Mouse (Mus musculus) ovary, postnatal 36 days (tissue): ENCODE results near the gene Klhl24.
"Not testable (repeated sequence)": the region's sequence is repeated elsewhere in the genome, so short reads cannot be mapped to it uniquely, and the experiment has no call there.

Experiments used
- DNase-seq: peaks from one replicate; pipeline ENCODE4 v3.0.0; 2022; ENCODE audit warnings: low spot score, mixed read lengths

Gene Klhl24

DNA sequence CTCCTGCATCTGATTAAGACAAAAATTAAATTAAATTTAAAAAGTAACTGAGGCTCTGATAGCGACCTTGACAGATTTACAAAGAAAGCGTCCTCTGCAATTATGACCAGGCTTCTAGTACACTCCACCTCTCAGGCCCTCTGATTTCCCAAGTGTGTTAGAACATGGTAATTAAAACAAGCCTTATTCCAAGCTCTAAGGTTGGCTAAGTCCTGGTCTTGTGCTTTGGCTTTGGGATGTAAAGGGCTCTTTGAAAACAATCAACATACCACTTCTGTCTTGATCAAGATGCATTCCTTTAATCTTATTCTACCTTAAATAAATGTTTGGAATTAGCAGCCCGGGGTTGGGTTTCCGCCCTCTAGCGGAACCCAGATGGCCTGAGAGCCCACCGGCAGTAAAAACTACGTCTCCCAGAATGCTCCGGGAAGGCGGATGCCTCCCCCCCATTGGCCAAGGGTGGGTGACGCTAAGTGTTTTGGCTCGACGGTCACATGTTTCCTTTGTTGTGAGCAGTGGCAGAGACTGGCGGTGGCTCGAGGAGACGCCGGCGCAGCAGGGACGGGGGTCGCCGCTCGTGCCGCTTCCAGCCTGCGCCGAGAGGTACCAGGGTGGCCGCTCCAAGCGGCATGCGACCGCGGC lies at the start of gene Klhl24:
Klhl24 (plus strand) TSS at position 474 of the 642 bp plus-strand sequence.
- DNase-seq, result peak; percentile 88

DNA sequence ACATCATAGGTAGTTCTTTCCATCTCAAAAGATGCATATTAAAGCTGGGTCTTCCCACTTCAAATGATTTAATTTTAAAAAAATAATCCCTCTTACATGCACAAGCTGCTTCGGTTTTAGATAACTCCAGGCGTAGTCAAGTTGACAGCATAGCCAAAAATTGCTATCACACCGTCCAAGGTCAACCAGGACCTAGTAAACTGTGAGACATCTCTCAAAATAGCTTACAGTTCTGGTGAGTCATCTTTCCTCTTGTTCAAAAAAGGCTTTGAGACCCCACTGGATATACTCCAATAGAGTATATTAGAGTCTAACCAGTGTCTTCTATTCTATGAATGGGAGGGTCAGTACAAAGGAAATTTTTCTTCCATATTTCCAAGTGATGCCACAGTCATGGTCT lies 44.7 kb upstream of the Klhl24 start:
- DNase-seq, result no peak

DNA sequence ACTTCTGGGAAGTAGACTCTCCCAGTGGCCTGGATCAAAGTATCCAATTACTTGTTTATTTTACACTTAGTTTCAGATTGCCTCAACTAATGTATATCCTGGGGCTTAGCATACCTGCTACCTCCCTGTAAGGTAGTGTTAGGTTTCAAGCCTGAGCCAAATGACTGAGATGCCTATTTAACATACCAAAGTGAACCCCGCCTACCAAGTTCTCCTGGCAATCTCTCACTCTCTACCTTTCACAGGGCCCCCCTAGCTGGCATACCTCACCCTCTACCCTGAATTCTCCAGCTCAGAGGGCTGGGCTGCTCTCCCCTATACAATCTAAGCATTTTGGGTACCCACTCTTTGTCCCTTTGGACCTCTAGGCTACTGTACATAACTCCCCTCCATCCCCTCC lies 24.6 kb upstream of the Klhl24 start:
- no peak for DNase-seq

DNA sequence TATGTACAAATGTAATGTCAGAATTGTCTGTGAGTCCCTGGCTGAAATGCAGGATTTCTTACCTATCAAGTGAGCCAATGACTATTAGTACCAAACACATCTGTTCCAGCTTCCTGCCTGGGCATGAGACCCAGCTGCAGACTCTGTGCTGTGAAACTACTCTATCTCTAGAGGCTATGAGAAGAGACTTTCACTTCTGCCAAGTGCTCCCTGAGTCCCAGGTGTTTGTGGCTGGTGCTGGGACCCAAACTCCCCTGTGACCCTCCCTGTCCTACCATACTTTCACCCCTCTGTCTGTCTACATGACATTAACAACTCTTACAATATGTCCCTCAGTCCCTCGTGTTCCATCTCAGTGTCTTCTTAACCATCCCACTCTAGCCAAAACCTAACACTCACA lies 20.7 kb upstream of the Klhl24 start:
- DNase-seq, result no peak

DNA sequence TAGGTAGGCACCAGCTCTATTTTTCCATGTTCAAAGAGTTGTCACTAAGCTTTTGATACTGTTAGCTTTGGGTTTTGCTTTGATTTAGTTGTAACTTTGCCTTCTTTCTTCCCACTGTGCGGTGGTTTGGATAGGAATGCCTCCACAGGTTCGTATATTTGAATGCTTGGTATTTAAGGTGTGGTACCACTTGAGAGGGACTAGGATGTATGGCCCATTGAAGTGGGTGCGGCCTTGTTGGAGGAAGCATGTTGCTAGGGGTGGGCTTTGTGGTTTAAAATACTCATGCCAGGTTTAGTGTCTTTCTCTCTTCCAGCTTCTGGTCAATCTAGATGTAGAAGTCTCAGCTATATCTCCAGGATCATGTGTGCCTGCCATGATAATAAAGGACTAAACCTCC lies 17.1 kb upstream of the Klhl24 start:
- no peak for DNase-seq

DNA sequence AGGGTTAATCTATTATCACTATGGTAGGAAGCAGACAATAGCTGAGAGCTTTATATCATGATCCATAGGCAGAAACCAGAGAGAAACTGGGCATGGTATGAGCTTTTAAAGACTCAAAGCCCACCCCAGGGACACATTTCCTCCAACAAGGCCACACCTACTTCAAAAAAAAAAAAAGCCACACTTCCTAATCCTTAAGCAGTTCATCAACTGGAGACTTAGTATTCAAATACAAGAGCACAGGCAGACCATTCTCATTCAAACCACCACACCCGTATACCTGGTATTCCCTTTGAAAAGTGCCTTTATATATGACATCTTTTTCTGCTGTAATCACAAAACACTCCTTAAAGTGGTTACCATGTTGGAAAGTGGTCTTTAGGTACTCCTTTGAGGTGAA lies 12.7 kb upstream of the Klhl24 start:
- DNase-seq, result no peak

DNA sequence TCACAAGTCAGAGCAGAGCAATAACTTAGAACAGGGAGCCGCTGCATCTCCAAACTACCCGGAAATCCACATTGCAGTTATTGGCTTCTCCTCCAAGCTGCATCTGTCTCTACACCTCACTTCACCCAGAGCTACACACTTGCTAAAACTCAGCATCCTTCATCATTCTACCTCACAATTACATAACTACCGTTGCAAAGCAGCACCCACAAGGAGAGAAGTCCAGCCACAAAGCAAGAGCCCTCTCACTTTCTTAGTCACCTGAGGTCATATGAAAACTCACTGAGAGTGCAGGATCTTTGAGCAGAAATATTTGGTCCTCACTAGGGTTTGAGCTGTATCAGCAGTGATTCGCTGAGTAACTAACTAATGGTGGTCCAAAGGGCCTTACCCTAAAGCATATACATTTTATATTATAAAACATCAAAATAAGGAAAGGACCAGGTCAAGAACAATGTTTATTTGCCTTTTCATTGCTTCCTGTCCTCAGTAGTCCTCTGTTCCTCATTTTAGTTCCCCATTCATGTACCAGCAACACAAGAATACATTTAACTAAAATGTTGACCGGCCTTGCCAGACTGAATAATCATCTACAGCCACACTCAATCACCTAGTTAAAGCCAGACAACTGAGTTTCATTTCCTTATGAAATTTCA lies 12.0 kb upstream of the Klhl24 start:
- DNase-seq, result no peak

DNA sequence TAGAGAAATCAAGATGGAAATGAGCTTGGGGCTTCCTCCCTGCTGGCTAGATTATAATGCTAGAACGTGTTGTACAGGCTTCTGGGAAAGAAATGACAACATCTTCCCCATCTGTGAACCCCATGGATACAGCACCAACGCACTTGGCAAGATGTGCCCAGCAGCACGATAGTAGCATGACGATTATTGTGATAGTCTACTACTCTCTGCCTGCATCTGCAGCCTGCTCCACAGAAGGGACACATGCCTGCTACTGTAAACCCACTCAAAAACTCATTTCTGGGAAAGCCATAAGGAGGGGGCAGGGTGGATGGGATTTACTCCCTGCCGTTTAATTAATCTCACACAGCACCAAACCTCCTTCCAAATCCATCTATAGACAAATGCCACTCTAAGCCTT lies 10.4 kb upstream of the Klhl24 start:
- DNase-seq, result no peak

DNA sequence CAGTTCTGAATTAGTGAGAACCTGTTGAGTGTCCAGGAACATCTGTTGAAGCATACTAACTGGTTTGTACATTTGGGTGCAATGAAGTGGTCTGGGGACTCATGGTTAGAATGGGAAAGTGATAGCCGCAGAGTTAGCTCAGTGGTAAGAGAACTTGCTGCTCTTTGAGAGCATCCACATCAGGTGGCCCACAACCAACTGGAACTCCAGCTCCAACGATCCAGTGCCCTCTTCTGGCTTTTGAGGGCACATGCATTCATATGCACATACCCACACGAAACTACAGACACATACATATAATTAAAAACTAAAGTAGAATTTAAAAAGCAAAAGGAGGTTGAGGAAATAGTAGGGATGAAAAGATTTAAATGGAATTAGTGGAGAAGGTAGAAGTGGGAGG lies 7.7 kb upstream of the Klhl24 start:
- no peak for DNase-seq

DNA sequence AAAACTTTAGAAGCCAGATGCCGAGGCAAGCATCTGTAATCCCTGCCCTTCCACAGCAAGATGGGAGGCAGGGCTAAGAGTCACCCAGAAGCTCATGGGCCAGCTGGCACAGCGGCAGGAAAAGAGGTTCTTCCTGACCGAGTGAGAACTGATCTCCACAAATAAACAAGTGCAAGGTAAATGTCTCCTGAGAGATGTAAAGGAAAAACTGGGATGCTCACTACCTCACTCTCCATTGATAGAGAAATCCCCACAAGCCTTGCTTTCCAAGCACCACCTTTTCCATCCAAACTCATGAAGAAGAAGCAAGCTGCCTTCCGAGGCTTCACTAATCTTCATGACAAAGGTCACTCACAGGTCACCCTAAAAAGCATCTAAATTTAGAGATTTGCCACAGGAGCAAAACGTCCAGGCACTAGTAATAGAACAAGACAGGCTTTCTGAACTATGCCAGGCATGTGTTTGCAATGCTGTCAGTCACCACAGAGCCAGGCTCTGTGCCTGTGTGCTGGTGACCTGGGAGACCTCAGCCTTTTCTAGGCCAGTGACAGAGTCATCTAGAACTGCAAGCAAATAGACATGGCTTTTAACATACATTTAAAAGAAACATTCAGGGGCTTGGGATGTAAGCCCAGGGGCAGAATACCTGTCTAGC lies 6.3 kb upstream of the Klhl24 start:
- DNase-seq, result no peak

DNA sequence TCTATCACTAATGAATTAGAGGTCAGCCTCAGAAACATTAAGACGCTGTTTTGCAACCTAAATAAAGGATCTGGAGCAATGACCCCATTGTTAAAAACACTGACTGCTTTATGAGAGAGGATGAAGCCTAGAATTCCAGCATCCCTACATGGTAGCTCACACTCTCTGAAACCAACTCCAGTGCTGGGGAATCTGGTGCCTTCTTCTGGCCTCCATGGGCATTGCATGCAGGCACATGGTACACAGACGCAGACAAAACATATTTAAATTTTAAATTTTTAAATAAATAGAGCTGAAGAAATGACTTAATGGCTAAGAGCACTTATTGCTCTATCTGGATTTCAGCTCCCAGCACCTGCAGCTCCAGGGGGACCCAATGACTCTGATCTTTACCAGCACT lies 1.4 kb upstream of the Klhl24 start:
- no peak for DNase-seq

DNA sequence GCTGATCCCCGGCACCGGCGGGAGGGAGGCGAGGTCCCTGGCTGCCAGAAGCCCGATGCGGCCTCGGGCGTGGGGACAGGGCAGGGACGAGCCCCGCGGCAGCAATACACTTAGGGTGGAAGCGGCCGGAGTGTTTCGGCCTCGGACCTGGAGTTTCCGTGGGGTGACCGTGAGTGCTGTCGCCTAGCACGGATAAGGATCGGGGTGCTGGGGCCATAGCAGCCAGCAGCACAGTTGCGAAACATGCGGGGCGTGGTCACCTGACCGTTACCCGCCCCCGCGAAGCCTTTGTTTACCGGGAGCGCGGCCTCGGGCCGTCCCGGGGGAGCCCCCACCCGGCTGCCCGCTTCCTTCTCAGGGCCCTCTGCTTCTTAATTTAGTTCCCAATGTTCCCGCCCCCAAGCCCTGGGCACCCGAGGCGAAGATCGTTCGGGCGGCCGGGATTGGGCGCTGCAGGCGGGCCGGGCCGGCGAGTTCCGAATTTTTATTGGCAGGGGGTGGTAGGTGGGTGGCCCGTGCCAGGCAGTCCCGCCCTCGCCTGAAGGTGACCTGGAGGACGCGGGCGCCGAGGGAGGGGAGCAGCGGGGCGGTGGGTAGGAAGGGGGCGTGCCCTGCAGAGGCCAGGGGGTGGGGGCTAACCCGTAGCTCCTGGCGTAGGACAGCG lies 501 bp downstream of the Klhl24 start:
- DNase-seq, result peak; percentile 94

DNA sequence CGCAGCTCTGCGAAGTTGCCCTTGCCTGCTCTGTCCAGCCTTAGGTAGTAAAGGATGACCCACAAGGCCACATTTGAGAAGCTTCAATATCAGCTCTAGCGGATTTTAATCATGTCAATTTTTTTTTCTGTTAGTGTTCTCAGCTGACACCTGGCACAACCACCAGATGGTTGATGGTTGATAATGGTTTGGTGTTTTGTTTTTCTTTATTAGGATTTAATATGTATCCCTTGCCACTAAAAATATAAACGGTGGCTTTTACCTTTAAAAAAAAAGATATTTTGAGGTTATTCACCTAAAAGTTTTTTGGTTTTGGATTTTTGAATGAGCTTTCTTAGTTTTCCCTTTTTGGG lies 1.0 kb downstream of the Klhl24 start:
- no peak for DNase-seq

DNA sequence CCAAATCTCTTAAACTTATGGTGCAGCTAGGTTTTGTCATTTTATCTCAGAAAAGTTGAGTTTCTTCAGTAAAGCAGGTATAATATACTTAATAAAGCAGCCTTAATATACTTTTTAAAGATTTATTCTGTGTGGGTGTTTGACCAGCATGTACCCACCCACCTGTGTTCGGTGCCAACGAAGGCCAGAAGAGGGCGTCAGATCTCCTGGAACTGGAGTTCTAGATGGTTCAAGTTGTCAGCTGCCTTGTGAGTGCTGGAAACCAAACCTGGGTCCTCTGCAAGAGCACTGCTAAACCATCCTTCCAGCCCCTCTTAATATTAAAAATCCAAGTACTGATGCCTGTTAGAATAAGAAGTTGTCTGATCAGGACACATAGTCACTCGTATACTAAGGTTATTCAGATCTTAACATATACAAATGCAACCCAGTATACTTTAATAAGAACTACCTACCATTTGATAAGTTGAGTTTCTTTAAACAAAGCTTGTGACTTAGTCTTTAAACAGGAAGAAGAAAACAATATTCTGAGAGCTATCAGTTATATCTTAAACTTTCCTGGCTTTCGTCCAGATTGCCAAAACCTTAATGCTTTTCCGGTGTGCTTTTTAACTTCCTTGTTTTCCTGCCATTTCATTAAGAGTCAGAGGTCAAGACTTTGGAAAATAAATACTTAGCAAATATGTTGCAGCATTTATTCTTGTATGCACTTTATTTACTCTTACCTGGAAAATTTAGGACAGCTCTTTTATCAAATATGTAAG lies 1.7 kb downstream of the Klhl24 start:
- DNase-seq, result no peak

DNA sequence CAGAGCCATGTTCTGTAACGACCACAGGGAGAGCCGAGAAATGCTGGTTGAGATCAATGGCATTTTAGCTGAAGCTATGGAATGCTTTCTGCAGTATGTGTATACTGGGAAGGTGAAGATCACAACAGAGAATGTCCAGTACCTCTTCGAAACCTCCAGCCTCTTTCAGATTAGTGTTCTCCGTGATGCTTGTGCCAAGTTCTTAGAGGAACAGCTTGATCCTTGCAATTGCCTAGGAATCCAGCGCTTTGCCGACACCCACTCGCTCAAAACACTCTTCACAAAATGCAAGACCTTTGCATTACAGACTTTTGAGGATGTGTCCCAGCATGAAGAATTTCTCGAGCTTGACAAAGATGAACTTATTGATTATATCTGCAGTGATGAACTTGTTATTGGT lies 9.7 kb downstream of the Klhl24 start:
- DNase-seq, result no peak

DNA sequence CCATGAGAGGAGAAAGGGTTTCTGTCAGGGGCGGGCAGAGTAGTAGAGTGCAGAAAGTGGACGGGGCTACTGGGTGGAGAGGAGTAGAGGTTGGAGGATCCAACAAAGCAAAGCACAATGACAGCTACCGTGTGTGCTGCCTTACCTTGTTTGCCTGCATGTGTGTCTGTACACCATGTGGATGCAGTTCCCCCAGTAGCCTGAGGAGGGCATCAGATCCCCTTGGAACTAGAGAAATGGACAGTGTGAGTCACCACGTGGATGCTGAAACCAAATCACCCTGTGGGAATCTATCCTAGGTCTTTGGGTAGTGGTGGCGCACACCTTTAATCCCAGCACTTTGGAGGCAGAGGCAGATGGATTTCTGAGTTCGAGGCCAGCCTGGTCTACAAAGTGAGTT lies 11.6 kb downstream of the Klhl24 start:
- no peak for DNase-seq

DNA sequence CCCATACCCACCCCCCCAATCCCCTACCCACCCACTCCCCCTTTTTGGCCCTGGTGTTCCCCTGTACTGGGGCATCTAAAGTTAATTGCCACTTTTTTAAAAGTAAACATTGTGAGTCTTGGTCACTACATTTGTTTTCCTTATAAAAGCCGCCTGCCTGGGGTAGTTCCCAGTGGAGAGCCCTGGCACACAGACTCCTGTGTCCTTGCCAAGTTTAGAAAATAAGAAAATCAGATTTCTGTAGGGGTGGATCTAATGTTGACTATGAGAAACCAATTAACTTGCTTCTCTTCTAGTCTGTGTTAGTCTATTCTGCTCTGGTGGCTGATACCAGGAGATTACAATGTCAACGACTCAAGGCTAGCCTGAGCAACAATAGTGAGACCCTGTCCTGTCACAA lies 15.3 kb downstream of the Klhl24 start:
- no peak for DNase-seq

DNA sequence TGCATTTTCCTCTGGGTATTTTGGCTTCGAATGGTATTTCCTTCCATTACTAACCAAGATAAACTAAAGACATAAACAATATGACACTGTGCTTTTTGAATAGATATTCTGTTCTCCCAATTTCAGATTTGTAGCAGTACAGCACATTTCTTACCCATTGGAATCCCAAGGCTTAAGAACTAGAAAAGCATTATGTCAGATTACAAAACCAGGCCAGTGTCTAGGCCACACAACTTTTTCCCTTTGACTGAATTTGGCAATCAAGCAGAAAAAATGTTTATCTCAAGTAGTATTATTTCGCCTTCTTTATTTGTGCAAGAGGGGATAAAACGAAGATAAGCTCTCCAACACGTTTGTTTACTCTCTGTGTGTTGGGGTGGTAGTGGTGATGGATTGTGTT lies 18.7 kb downstream of the Klhl24 start:
- DNase-seq, result no peak

DNA sequence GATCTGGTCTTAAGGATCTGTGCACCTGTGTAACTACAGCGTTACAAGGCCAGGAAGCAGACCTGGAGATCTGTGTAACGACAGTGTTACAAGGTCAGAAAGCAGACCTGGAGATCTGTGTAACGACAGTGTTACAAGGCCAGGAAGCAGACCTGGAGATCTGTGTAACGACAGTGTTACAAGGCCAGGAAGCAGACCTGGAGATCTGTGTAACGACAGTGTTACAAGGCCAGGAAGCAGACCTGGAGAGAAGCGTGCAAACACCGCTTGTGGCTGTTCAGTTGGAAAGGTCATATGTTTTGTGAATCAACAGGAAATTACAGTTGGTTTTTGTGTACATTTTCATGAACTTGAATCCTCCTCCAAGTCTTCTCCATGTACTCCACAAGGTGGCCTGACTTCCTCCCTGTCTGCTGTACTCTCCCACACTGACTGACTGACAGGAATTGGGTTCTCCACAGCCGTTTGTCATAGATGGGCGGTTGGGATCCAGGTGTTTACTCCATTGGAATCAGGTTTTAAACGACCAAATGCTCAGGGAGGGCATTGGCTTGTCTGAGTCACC lies 29.1 kb downstream of the Klhl24 start:
- not testable (repeated sequence) for DNase-seq

DNA sequence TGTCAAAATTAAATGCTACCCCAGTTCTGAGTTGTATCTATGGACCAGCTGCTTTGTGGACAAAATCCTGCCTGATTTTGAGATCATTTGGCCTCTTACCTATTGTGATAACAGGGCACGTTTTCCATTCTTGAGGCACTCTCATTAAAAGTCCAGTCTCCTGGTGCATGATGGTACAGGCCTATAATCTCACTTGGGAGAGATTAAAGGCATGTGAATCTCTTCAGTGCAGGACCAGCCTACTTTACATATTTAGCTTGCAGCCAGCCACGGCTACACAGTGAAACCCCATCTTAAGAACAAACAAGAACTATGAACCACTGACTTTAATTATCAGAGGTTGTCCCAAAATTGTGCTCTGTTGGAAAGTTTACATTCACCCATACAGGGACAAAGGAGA lies 33.1 kb downstream of the Klhl24 start:
- DNase-seq, result no peak

DNA sequence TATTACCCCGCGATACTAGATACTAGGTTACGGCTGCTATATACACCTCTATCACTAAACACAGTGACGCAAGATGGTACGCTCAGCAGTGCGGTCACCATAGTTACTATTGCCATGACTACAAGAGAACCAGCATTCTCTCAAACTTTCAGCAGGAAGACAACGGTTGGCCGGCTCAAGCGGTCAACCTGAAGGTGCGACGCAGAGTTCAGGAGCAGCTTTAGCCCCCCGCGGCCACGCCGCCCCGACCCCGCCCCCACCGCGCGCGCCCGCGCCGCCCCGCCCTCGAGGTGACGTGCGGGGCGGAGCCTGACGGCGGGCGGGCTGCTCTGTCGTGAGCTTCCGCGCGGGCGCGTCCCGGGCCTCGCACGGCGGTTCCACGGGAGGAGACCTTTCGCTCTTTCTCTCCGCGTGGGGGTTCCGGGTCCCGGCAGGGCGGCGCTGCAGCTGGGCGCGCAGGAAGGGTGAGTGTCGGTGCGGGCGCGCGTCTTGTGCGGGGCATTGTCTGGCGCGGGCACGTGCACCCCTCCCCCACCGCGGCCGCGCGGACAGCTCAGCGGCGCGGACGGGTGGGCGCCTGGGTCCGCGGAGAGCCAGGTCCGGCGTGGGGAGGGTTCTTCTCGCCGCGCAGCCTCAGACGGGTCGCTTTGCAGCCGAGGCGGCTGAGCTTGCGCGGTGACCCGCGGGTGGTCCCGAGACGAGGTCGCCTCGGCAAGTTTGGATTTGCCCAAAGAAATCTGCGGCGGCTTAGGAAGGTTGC lies 43.6 kb downstream of the Klhl24 start, which contains the start of gene Yeats2:
Yeats2 (plus strand) TSS at position 292 of the 760 bp plus-strand sequence.
- peak; percentile 82 for DNase-seq
